Mouse (Mus musculus): ENCODE measurements around the gene Gstp3. TPM values are rescaled to one million over a fixed set of nuclear protein-coding genes. Genes with fewer than 3 reads are reported as not detected.
A peak's percentile ranks its signal among the peaks of the same experiment; 100 is the strongest.
"Not testable (repeated sequence)": the region's sequence is repeated elsewhere in the genome, so short reads cannot be mapped to it uniquely, and the experiment has no call there.

Gstp3 gene
- total RNA-seq, 2 experiments from 2014 or later, result not detected

- not testable (repeated sequence) for DNase-seq (ENCODE audit: low spot score in 2 of 2)
Observed at GRCm38 (mm10) chr19:4064501-4064900, 5.1 kb upstream of the Gstp3 start.

- not testable (repeated sequence) for DNase-seq (ENCODE audit: low spot score in 2 of 2)
Observed at GRCm38 (mm10) chr19:4063357-4063756, 4.0 kb upstream of the Gstp3 start.

GRCm38 (mm10) chr19:4060899-4061465 is 1.6 kb upstream of the Gstp3 start:
- no peak for DNase-seq (ENCODE audit: low spot score in 2 of 2)

- not testable (repeated sequence) for DNase-seq (ENCODE audit: low spot score in 2 of 2)
Observed at GRCm38 (mm10) chr19:4060044-4060898, 902 bp upstream of the Gstp3 start.

- no peak for DNase-seq (ENCODE audit: low spot score in 2 of 2)
Observed at GRCm38 (mm10) chr19:4058581-4058980, 788 bp downstream of the Gstp3 start.

- DNase-seq (ENCODE audit: low spot score in 2 of 2), result no peak
Observed at GRCm38 (mm10) chr19:4057962-4058361, 1.4 kb downstream of the Gstp3 start.

GRCm38 (mm10) chr19:4057389-4057788 is 2.0 kb downstream of the Gstp3 start:
- no peak for DNase-seq (ENCODE audit: low spot score in 2 of 2)

GRCm38 (mm10) chr19:4056727-4057126 is 2.6 kb downstream of the Gstp3 start:
- DNase-seq (ENCODE audit: low spot score in 2 of 2), result no peak

GRCm38 (mm10) chr19:4055947-4056693 is 3.2 kb downstream of the Gstp3 start:
- DNase-seq (ENCODE audit: low spot score in 2 of 2), result no peak

GRCm38 (mm10) chr19:4055216-4055946 is 4.0 kb downstream of the Gstp3 start:
- no peak for DNase-seq (ENCODE audit: low spot score in 2 of 2)

GRCm38 (mm10) chr19:4054613-4055012 is 4.8 kb downstream of the Gstp3 start:
- DNase-seq (ENCODE audit: low spot score in 2 of 2), result no peak

- DNase-seq (ENCODE audit: low spot score in 2 of 2), result no peak
Observed at GRCm38 (mm10) chr19:4052516-4053030, 6.8 kb downstream of the Gstp3 start.

GRCm38 (mm10) chr19:4051741-4052515 is 7.4 kb downstream of the Gstp3 start:
- peak; percentile 32 to 60 for DNase-seq (ENCODE audit: low spot score in 2 of 2)

- no peak for DNase-seq (ENCODE audit: low spot score in 2 of 2)
Observed at GRCm38 (mm10) chr19:4051016-4051415, 8.4 kb downstream of the Gstp3 start.

GRCm38 (mm10) chr19:4049069-4049468 is 10.3 kb downstream of the Gstp3 start:
- not testable (repeated sequence) for DNase-seq (ENCODE audit: low spot score in 2 of 2)

GRCm38 (mm10) chr19:4047859-4048258 is 11.5 kb downstream of the Gstp3 start:
- DNase-seq (ENCODE audit: low spot score in 2 of 2), result peak; percentile 69 to 84

GRCm38 (mm10) chr19:4046866-4047254 is 12.5 kb downstream of the Gstp3 start:
- DNase-seq (ENCODE audit: low spot score in 2 of 2), result no peak

- DNase-seq (ENCODE audit: low spot score in 2 of 2), result peak; percentile 80 to 82
Observed at GRCm38 (mm10) chr19:4045966-4046865, 13.2 kb downstream of the Gstp3 start, which contains the start of gene Gstp2. TSS of gene Gstp2 (minus strand) at chr19:4046023.

GRCm38 (mm10) chr19:4044109-4044508 is 15.3 kb downstream of the Gstp3 start:
- not testable (repeated sequence) for DNase-seq (ENCODE audit: low spot score in 2 of 2)
